Mouse (Mus musculus) ZHBTc4 (cell line): ENCODE measurements around the gene Itpr2.

Experiments
- DNase-seq: peaks from one replicate; pipeline ENCODE4 v3.0.0-alpha.2; 2011; ENCODE audit warnings: low read depth, low spot score

Itpr2 gene

GRCm38 (mm10) chr6:146501866-146502804 is at the start of gene Itpr2:
TSS of gene Itpr2 (minus strand) at chr6:146502223.
- peak; percentile 35 for DNase-seq

DNA sequence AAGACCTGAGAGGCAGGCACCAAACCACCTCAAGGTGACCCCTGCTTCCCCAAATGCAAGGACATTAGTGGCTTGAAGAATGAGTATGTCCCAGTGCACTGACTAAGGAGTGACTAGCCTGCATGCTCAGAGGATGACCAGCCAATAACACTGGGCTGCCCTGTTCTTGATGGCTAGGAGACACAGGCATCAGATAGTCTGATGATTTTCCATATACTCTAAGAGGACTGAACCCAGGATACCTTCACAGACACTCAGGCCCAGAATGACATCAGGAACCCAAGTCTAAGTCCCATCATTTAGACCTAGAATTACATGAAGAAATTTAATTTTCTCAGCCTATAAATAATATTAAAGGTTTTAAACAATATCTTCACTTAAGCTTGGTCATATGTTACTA is 49.3 kb upstream of the Itpr2 start:
- no peak for DNase-seq

- no peak for DNase-seq
These were observed 48.4 kb upstream of the Itpr2 start for GRCm38 (mm10) chr6:146550421-146550820.

DNA sequence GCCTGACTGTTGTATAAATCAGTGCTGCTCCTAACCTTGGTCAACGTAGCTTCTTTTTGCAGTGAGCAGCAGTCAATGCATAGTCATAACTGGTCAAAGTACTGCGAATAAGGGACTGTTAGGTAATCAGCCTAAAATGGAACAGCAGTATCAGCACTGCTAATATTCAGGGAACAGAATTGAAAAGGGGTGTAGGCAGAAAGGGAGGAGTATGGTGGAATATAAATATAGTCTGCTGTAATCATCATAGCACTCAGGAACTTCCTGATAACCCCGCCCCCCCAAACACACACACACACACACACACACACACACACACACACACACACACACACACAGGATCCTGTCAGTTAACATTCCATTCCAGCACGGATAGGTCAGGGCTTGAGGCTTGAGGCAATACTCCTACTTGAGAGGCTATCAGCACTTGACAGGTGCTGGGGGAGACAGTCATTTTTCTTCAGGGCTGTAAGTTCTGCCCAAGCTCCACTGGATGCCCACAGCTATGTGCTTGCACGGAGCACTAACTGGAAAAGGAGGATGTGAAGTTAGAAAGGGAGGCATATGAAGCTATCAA is 43.4 kb upstream of the Itpr2 start:
- no peak for DNase-seq

- DNase-seq = no peak
These were observed 42.6 kb upstream of the Itpr2 start for GRCm38 (mm10) chr6:146544622-146545021.

GRCm38 (mm10) chr6:146540386-146540785 is 38.4 kb upstream of the Itpr2 start:
- no peak for DNase-seq

DNA sequence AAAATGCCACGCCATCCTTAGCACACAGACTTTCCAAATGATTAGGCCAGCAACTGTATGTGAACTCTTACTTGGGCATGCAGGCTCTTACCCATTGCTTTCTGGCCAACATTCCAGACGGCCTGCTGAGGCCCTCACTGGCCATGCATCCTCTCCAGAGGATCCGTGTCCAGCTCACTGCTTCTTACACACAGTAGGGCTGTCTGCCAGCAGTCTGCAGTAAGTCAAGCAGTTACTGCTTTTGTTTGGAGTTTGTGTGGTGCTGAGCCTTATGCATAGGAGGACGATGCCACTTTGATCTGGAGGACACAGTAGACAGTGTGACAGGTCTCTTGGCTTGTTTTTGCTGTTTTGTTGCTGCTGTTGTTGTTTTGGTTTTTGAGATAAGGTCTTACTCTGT is 36.6 kb upstream of the Itpr2 start:
- DNase-seq = no peak

DNA sequence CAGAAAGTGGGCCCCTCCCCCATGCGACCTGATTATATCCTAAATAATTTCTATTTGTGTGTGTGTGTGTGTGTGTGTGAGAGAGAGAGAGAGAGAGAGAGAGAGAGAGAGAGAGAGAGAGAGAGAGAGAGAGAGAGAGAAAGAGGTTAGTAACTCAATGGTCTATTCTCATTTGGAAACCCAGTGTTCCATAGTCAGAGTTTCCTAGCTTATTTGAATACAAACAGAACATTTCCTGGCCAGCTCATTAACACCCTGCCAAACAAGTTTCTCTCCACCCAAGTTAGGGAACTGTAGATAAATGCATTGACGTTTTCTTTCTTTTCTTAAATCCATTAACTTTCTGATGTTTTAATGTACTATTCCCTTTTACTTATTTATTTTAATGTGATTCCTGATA is 36.0 kb upstream of the Itpr2 start:
- no peak for DNase-seq

GRCm38 (mm10) chr6:146537111-146537510 is 35.1 kb upstream of the Itpr2 start:
- DNase-seq = no peak

- DNase-seq = no peak
These were observed 33.5 kb upstream of the Itpr2 start for GRCm38 (mm10) chr6:146535501-146535900.

DNA sequence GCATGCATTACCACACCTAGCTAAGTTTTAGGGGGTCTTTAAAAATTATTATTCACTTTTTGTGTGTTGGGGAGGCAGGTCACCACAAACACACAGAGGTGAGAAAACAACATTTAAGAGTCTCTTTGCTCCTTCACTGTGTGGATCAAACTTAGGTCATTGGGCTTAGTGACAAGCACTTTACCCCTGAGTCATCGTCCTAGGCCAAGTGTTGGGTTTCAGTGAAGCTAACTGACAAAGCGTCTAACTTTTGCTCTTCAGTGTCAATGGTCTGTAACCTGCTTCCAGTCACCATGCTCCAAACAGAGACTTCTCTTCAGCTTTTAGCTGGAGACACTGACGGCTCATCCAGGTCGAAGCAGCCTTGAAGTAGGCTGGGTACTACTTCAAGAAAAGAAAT is 31.1 kb upstream of the Itpr2 start:
- DNase-seq = no peak

- DNase-seq = no peak
These were observed 28.7 kb upstream of the Itpr2 start for GRCm38 (mm10) chr6:146530769-146531168.

- DNase-seq = no peak
These were observed 28.3 kb upstream of the Itpr2 start for GRCm38 (mm10) chr6:146530363-146530762.

- no peak for DNase-seq
These were observed 25.5 kb upstream of the Itpr2 start for GRCm38 (mm10) chr6:146527537-146527936.

- DNase-seq = no peak
These were observed 23.5 kb upstream of the Itpr2 start for GRCm38 (mm10) chr6:146525500-146525899.

GRCm38 (mm10) chr6:146521456-146522245 is 19.6 kb upstream of the Itpr2 start:
- DNase-seq = no peak

- no peak for DNase-seq
These were observed 17.0 kb upstream of the Itpr2 start for GRCm38 (mm10) chr6:146519019-146519418.

- DNase-seq = no peak
These were observed 13.9 kb upstream of the Itpr2 start for GRCm38 (mm10) chr6:146515936-146516335.

DNA sequence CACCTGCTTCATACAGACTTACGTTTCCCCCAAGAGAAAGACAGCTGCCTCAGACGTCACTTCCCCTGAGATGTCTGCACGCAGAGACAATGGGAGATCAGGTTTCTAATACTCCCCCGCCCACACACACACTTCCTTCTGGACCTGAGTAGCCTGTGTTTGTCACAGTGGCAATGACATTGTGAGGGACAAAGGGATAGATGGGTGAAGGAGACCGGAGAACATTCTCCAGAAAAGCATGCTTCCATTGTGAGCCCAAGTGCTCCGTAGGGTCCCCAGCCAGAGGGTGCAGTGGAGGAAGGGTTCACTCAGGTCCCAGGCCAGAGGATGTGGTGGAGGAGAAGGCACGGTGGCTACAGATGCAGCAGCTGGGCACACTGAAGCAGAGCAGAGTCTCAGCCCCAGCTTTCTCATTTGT is 12.5 kb upstream of the Itpr2 start:
- peak; percentile 7 for DNase-seq

- no peak for DNase-seq
These were observed 11.9 kb upstream of the Itpr2 start for GRCm38 (mm10) chr6:146513899-146514298.

GRCm38 (mm10) chr6:146513384-146513783 is 11.4 kb upstream of the Itpr2 start:
- DNase-seq = no peak

DNA sequence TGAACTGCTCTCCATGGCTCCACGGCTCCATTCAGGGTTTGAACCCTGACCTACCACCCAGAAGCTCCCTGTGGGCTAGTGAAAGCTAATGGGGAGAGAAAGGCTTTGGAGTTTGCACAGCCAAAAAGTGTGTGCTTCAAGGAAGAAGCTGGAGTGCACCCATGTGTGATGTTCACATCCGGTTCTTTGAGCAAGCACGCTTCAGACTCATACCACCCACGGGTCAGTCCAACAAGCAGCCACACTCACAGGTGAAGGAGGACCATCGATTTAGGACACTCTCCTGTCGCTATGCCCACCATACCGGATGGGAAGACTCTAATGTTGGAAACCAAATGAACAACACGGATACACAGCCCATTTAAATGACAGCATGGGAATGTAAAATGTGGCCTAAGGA is 9.5 kb upstream of the Itpr2 start:
- no peak for DNase-seq
